Mouse (Mus musculus) telencephalon, adult 2 months (tissue): ENCODE measurements around the gene Samd4b.
"Not testable (repeated sequence)": the region's sequence is repeated elsewhere in the genome, so short reads cannot be mapped to it uniquely, and the experiment has no call there.

Experiments used
- DNase-seq: peaks from one replicate; pipeline ENCODE4 v3.0.0-alpha.2; 2011; ENCODE audit warnings: low read depth, low spot score

Samd4b gene

DNA sequence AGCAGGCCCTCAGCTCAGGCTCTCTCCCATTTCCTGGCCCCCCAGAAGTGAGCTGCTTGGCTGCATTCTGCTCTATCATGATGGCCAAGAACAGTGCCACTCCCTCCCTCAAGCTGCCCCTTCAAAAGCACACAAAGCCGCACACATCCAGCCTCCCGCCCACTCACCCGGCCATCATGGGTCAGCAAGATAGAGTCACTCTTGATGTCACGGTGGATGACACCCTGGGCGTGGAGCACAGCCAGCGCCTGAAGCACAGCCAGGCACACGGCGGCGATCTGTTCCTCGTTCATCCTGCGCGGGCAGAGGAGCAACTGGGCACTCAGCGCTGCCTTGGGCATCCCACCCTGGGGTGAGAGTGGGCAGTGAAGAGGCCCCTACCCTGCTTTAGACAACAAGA is 35.6 kb downstream of the Samd4b start:
- no peak for DNase-seq

DNA sequence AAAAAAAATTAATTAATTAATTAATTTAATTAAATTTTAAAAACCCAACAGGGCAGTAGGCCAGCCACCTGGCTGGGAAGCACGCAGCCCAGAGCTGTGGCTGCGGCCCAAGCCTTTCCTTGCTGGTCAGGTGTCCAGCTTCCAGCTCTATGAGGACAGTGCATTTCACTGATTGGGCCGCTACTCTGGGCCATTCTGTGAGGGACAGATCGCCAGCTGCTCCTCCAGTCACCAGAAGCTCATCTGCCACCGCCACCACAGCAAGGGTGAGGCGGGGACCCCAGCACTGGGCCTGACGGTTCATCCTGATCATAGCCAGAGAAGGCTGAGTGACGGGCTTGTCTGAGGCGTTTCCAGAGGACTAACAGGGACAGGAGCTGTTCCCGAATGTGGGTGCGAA is 36.0 kb downstream of the Samd4b start:
- DNase-seq = no peak

DNA sequence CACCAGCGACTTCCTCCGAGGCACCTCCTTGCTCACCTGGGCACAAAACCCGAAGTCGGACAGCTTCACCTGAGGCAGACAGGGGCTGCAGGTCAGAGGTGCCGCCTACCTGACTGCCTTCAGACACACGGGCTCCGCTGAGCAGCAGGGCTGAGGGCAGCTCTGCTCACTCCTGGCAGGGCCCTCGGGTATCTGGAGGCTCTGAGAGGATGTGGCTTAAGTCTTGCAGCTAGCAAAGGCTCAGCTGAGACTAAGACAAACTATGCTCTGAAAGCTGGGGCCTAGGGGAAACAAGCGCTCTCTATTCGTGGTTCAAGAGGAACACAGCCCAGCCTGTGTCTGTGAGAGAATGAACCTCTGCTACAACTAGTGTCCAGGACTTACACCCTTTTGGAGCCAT is 37.1 kb downstream of the Samd4b start:
- DNase-seq = no peak

DNA sequence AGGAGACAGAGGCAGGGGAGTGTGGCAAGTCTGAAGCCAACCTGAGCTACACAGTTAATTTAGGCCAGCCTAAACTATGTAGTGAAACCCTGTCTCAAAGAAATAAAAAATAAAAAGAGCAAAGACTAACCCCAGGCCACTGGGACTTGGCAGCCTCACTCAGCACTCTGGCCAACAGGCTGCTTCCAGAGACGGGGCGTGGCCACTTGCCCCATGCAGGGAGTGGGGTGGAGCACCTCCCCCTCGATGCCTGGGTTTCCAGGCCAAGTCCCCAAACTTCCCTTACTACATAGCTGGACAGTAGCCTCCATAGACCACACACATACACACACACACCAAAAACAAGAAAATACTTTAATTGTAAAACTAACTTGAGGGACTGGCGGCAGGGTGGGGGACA is 39.5 kb downstream of the Samd4b start:
- DNase-seq = no peak

DNA sequence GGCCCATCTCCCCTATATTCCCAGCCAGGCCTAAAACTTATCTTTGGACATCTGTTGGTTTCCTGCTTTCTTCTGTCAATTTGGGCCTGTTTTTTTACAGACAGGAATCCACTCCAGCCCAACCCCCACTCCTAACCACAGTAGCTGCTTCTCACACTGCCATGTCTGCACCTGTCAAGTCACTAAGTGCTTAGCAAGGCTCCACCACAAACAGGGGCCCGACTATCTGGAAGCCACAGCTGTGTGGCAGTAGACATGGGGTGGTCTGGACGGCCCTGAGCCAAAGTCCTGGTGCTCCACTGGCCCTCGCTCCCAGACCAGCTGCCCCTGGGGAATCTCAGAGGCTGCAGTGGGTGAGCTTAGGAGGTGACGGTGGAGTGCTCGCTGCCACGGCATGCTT is 40.2 kb downstream of the Samd4b start:
- DNase-seq = no peak

DNA sequence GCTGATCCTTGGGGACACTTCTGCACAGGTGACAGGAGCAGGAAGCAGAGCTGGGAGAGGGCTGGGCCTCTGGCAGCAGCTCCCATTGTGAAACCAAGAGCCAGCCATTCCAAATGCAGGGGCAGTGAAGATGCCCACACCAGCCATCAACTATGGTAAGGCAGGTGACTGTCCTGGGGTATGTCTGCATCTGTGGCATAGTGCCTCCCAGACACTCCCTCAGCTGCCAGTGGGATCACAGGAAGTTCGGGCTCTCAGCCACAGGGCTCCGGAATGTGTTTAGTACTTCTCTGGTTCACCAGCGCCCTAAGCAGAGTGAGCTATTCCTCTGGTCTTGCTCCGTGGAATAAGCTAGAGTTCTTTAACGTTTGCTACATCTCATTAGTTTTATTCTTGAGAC is 40.9 kb downstream of the Samd4b start:
- DNase-seq = no peak

DNA sequence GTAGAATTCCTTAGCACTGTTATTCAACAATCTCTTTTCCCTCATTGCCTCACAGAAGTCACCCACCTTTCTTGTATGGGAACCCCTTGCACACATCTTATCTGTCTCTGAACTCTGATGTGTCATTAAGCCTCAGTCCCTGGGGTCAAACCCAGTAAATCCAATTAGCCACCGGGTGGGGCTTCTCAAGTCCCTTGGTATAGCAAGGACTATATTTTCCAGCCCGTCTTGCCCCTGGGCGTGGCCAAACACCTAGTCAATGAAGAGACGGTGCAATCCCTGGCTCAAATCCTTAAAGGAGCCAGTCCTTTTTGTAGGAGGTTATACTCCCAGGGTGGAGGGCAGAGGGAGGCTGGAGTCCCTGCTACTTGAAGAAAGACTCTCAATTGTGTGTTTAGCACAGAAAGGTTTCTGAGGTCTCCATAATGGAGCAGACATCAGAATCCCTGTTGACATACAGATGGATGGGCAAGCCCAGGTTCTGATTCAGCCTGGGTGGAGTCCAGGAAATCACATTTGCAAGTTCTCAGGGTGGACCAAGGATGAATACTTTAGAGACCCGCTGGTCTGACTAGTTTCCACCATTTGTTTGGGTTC is 41.9 kb downstream of the Samd4b start:
- DNase-seq = no peak

DNA sequence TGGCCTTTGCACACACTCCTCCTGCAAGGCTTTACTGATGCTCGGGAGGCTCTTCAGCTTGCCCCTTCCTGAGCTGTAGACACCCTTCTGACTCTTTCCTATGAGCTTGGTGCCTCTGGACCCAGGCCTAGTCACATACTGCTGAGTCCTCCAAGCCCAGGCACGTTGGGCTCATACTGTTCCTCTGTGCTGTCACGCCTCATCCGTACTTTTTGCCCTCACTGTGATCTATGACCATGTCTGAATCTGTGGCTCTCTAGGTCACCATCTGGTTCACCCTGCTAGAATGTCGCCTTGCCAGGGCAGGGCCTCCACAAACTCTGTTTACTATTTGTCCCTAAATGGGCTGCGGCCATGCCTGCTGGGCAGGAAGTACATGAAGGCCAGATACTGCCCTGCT is 44.9 kb downstream of the Samd4b start:
- no peak for DNase-seq

DNA sequence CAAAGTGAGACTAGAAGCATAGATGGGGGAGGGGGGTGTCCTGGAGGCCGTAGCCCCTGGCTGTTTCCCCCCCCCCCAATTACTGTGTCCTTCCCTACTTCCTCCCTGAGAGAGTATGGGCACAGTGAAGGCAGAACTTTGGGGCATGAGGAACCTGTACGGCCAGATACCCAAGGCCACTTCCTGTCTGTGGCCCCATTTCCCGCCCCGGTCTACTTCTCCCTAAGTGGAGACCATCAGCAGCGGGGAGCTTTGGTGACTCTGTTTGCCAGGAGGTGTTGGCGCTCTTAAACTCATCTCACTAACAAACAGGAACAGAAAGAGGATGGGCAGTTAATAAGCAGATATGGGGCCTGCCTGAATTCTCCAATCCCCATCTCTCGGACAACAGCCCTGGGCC is 50.3 kb downstream of the Samd4b start:
- no peak for DNase-seq

DNA sequence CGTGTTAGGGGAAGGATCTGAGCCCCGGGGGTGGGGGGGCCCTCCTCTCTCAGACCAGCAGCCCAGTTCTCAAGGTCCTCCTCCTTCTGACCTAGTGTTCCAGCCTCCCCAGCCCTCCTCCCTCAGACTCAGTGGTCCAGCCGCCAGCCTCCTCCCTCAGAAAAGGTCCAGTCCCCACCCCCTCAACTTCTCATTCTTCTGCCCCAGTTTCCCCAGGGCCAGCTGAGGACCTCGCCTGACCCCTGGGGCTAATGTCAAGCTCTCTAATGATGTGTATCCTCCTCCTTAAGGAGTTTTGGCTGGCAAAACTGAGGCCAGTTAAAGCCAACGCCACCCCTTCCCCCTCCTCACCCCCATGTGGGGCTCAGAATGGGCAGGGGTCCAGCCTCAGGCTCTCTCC is 50.8 kb downstream of the Samd4b start, which contains the start of gene Nccrp1:
TSS of gene Nccrp1 (minus strand) at position 101 of the 400 bp plus-strand sequence.
- DNase-seq = no peak

DNA sequence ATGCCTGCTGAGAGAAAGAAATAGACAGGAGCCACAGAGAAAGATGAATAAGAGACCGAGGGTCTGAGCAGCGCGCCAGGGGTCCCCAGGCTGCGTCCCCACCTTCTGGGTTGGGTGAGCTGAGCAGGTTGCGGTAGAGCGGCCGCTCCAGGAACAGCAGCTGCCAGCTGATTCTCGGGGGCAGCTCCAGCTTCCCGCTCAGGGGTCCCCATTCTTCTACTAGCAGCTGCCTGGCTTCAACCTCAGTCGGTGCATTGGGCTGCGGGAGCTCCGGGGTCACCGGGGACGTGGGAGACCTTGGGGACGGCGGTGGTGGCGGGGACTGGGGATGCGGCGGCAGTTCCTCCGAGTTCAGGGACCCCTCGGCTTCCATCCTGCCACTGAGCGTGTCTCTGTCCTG is 51.3 kb downstream of the Samd4b start:
- DNase-seq = no peak

DNA sequence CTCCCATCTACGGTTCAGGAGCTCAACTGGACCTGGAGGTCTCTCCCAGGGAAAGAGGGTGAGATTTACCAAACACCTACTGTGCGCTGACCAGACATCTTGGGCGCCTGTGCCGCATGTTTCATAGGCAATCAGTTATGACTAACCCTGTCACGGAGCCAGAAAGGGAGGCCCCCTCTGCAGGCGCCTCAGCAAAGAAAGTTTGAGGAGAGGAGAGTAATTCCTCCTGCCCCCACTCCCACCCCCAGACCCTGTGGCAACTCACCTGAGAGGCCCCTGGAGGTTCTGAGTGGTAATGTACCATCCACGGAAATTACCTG is 52.1 kb downstream of the Samd4b start:
- DNase-seq = no peak

DNA sequence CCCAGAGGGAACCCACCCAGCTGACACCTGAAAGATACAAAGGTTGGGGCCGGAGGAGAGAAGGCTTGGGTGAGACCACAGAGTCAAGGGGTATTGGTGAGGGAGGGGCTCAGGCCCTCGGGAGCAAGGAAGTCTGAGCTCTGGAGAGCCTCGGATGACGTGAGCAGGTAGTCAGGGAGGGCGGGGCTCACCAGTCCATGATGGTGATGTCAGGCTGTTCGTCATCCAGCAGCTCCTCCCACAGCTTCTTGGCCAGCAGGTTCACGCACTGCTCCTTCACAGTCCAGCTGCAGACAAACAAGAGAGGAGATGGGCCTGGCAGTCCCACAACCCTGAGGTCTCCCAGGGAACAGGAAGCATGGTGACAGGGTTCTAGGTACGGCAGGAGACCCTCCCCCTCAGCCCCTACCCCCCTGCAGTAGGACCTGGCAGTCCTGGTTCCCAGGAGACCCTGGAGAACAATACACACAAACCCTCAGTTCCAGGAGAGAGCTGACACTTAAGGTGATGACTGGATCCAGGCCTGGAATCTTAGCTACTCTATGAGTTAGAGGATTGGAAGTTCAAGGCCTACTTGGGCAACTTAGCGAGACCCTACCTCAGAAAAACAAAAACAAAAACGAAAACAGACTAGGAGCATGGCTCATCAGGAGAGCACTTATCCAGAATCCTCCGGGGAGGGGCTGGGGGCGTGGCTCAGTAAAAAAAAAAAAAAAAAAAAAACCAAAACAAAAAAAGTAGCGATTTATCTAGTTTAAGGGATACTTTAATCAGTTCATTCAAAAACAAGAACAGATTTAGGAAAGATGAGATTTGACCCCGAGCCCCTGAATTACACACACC is 52.7 kb downstream of the Samd4b start:
- DNase-seq = no peak

DNA sequence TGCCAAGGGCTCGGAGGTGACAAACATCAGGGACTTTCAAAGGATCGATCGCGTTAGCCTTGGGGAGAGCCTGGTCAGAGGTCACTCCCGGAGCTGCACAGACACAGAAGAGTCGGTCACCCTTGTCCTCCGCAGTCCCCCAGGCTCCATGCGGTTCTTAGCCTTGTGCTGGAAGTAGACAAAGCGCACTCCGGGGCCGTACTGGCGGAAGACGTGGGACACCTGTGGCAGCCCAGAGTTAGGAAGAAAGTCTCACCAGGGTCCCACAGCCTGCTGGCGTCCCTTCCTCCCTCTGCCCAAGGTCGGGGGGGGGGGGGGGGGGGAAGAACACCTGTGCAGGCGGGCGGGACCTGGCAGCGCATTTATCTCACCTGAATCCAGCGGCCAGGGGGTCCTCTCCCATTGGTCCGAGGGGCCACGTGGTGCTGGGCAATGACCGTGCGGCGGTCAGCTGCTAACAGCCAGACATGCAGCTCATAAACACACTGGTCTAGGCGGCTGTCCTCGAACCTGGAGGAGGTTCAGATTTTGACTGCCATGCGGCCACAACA is 53.8 kb downstream of the Samd4b start:
- no peak for DNase-seq

DNA sequence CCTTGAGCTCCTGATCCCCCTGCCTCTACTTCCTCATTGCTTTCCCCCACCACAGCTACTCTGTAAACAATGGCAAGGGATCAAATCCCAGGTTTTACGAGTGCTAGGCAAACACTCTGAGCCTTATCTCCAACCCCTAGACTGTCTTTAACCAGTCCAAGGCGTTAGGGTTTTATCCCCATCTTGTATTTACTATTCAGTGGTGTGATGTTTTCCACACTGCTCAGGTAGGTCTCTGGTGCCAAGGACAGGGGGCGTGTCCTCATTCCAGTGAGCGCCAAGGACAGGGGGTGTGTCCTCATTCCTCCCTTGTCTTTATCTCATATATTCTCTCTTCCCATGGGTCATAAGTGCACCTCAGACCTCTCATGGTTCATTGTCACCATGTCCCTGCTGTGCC is 57.4 kb downstream of the Samd4b start, which contains the start of gene Sycn:
TSS of gene Sycn (plus strand) at position 360 of the 400 bp plus-strand sequence.
- no peak for DNase-seq

DNA sequence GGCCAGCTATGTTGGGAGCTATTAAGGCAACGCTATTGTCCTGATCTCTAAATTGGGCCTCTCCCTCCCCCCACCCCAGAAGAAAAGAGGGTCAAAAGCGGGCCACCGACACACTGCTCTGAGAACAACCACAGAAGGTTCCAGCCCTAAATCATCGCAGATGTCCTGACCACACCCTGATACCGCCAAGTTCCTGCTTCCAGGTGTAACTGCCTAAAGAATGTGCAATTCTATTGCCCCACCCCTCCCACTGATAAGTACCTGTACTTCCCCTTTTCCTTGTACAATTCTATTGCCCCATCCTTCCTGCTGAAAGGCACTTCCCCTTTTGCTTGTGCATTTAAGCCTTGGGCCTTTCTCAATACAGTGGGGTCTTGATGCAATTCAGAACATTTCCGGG is 59.1 kb downstream of the Samd4b start:
- not testable (repeated sequence) for DNase-seq

DNA sequence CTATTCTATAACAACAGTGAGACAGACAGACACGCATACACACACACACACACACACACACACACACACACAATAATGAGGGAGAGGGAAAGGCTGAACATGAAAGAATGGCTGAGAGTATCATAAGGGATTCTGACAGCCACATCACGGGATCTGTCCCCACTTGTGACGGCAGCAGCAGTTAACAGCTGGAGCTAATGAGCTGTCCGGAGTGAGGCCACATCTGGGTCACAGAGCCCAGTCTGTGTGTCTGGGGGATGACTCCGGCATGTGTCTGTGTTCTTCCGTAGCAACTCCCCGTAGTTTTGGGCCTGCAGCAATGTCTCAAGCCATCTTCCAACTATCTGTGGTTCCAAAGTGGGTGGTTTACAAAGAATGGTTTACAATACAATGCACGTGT is 65.9 kb downstream of the Samd4b start:
- DNase-seq = no peak

DNA sequence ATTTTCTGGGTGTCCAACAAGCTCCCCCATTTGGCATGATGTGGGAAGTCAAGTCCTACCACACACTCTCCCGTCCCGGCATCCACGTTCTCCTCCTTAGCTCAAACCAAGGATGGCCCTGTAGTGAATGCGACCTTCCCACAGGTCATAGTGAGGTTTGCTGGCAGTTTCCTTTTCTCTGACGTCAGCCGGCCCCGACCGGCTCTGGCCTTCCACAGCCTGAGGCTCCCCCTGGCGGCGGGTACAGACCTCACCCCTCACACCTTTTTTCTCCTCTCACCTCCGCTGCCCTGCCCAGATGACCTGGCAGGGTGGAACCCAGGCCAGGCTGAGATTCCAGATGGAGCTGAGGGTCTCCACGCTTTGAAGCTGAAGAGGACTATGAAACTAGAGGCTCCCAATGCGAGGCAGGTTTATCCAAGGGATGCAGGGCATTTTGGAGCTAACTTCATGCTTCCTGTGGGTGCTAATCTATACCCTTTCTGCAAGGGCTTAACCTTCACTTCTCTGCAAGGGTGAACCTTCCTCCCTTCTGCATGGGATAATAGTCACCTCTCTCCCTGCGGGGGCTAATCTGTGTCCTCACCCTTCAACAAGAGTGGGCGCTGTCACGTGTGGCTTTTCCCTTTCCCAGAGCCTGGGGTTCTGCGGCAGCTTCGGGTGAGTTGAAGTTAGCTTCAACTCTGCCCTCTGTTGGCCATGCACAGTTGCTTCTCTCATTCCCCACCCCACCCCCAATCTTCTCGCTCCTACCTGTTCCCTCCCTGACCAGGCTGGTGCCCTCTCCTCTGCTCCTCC is 69.8 kb downstream of the Samd4b start:
- no peak for DNase-seq

DNA sequence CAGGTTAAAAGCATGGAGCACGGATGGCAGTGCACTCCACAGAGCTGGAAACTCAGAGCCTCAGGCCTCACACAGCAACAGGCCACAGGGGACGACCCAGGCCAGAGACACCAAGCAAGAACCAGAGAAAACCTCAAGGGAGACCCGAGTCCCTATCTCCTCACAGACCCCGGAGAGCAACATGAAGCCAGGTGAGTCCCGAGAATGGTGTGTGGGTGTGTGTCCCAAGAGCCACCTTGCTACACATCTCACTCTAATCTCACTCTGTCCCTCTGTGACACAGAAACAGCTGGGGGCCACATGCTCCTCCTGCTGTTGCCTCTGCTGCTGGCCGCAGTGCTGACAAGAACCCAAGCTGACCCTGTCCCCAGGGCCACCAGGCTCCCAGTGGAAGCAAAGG is 75.4 kb downstream of the Samd4b start, which contains the start of gene Ifnl3:
TSS of gene Ifnl3 (plus strand) at position 301 of the 400 bp plus-strand sequence.
- DNase-seq = not testable (repeated sequence)

DNA sequence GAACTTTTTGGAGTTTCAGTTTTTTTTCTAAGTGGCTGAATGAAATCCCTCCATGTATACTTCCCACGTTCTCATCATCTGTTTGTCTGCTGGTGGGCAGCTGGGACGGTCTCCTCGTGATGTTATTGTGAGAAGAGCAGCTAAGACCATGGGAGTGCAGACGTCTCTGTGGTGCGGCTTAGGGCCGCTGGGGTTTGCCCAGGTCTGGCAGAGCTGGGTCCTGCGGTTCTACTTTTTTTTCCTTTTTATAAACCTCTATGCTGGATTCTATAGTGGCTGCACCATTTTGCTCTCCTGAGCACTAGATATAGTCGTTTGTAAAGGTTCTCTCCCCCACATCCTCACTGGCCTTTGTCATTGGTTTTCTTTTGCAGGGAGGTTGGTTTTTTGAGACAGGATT is 86.5 kb downstream of the Samd4b start:
- no peak for DNase-seq

DNA sequence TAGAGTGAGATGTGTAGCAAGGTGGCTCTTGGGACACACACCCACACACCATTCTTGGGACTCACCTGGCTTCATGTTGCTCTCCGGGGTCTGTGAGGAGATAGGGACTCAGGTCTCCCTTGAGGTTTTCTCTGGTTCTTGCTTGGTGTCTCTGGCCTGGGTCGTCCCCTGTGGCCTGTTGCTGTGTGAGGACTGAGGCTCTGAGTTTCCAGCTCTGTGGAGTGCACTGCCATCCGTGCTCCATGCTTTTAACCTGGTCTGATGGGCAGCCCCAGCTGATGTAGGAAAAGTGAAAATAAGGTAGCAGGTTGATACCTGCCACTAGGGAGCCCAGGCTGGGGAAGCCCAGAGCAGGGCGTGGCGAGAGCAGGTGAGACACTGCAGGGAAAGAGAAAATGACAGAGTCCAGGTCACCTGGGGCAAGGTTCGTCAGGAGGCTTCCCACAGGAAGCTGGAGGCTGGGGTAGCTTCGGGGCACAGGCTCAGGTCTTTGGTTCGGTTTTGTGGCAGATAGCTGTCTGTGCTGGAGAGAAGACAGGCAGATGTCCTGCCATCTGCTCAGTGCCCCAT is 87.5 kb downstream of the Samd4b start, which contains the start of gene Ifnl2:
TSS of gene Ifnl2 (minus strand) at position 51 of the 570 bp plus-strand sequence.
- DNase-seq = not testable (repeated sequence)

DNA sequence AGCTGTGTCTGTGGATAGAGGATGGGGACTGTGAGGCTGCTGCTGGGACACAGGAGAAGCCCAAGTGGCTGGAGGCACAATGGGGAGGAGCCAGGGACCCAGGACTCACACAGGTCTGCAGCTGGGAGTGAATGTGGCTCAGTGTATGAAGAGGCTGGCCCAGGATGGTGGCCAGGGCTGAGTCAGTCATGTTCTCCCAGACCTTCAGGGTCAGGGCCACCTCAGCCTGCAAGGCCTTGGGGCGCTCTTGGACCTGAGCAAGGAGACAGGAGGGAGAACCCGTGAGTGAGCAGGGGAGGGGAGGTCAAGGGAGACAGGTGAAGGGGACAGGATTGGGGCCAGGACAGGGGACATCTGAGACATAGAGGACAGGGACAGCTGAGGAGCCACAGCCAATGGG is 88.8 kb downstream of the Samd4b start:
- DNase-seq = not testable (repeated sequence)
